Mouse (Mus musculus) lung, adult 2 months (tissue): Measurements from ENCODE around the gene Syngr2.

Experiments
- CTCF ChIP-seq: fragments of 200-500 bp; IDR thresholded peaks from 2 replicates; pipeline ENCODE4 v1.5.1; 2011; ENCODE audit warnings: mild to moderate bottlenecking, low read length, control low read depth; ENCODE audit not compliant: insufficient read depth
- POLR2A ChIP-seq: fragments of 200-500 bp; IDR thresholded peaks from 2 replicates; pipeline ENCODE4 v1.6.1; 2011; ENCODE audit warnings: low read depth, mild to moderate bottlenecking, control low read depth, low read length, borderline replicate concordance; ENCODE audit errors: extremely low read depth

GRCm38 (mm10) chr11:117782705-117783034 is 26.8 kb upstream of the Syngr2 start:
- TF ChIP-seq POLR2A (no peak), CTCF (no peak)
